ENCODE assay signal across 8 mouse cellular contexts in genomic region chr17:56021161-56021910, GRCm38 (mm10). TPM values are rescaled to one million over a fixed set of nuclear protein-coding genes. Genes with fewer than 3 reads are reported as not detected.
DNase-seq lines count a peak whose midpoint lies in the region; ATAC-seq lines count a peak whose summit lies in the region.

No protein-coding gene starts in this region.

- no peaks in the 10 kb centered on the region for H3K9me3 ChIP-seq in hindbrain, embryonic 14.5 days (ENCODE audit: control insufficient read depth, low read length)
- no peaks in the 10 kb centered on the region for H3K9me3 ChIP-seq in midbrain, embryonic 16.5 days (replicated peaks; ENCODE audit: control insufficient read depth, low read length, poor library complexity, severe bottlenecking)

- DNase-seq in frontal cortex, postnatal 25 days (ENCODE audit: low spot score in 2 of 2): no peak
- peak; percentile 72 for DNase-seq in CD4-positive, CD25-positive, alpha-beta regulatory T cell, adult 2 months (ENCODE audit: low read depth, low spot score)
- no peak for DNase-seq in hindbrain, embryonic 14.5 days (ENCODE audit: low spot score)
- no peak for DNase-seq in ovary, postnatal 10 days (ENCODE audit: low spot score)
- DNase-seq in adrenal gland, postnatal 4 days (ENCODE audit: low spot score in 2 of 2): no peak
- DNase-seq in heart, postnatal 36 days: no peak

- 88% methylated on average over 4 of the region's 4 CpGs for WGBS in hindbrain, embryonic 14.5 days
- 84% methylated on average over 4 of the region's 4 CpGs for WGBS in midbrain, embryonic 16.5 days

- H3K27ac ChIP-seq in hindbrain, embryonic 14.5 days: peak overlapping the region; percentile 34; the same call in 1 of the 2 replicates
- H3K27ac ChIP-seq in midbrain, embryonic 16.5 days (ENCODE audit: low read length): peak overlapping the region; percentile 40; the same call in 1 of the 2 replicates

- ATAC-seq in frontal cortex, adult (ENCODE audit: low TSS enrichment): peak; percentile 56
- no peak for ATAC-seq in hindbrain, embryonic 14.5 days (ENCODE audit: low FRiP score)
- no peak for ATAC-seq in midbrain, embryonic 16.5 days

- H3K36me3 ChIP-seq in hindbrain, embryonic 14.5 days (replicated peaks; ENCODE audit: control insufficient read depth, insufficient read depth): peaks cover 39% of the 10 kb centered on the region
- peaks cover 26% of the 10 kb centered on the region for H3K36me3 ChIP-seq in midbrain, embryonic 16.5 days (ENCODE audit: control insufficient read depth, insufficient read depth, low read length)

- no peak overlapping the region for H3K4me3 ChIP-seq in hindbrain, embryonic 14.5 days (replicated peaks; ENCODE audit: low read length)
- H3K4me3 ChIP-seq in midbrain, embryonic 16.5 days (ENCODE audit: low read depth, low read length): no peak overlapping the region

- H3K27me3 ChIP-seq in hindbrain, embryonic 14.5 days (ENCODE audit: control insufficient read depth, insufficient read depth, low read length): no peaks in the 10 kb centered on the region
- H3K27me3 ChIP-seq in midbrain, embryonic 16.5 days (ENCODE audit: control insufficient read depth, insufficient read depth, low read depth, low read length): no peaks in the 10 kb centered on the region

- H3K4me1 ChIP-seq in hindbrain, embryonic 14.5 days (replicated peaks; ENCODE audit: control insufficient read depth, insufficient read depth, low read length): peaks cover 14% of the 10 kb centered on the region; the same call in 1 of the 2 replicates
- H3K4me1 ChIP-seq in midbrain, embryonic 16.5 days (ENCODE audit: control insufficient read depth, insufficient read depth, low read length): no peaks in the 10 kb centered on the region

- 0 out of 2 replicates have a peak overlapping the region, but pooled peaks have one; percentile 12 for H3K9ac ChIP-seq in hindbrain, embryonic 14.5 days
- H3K9ac ChIP-seq in midbrain, embryonic 16.5 days (ENCODE audit: low read depth, low read length): no peak overlapping the region

- H3K4me2 ChIP-seq in hindbrain, embryonic 14.5 days (replicated peaks): no peak overlapping the region
- H3K4me2 ChIP-seq in midbrain, embryonic 16.5 days (ENCODE audit: low read length): no peak overlapping the region

- intact Hi-C loops in heart, postnatal 36 days (cut with DNase I): no loop called here

RNA-seq across cellular contexts. Expression of gene Sh3gl1, which starts 15.1 kb away (rescaled TPM):
- 91.1 and 94.1 TPM in 2 replicates for polyA plus RNA-seq in hindbrain, embryonic 14.5 days (2014; fragmentation: Nextera tagmentation; extraction: Ambion mirVana)
- polyA plus RNA-seq in midbrain, embryonic 16.5 days (2015; fragmentation: Nextera tagmentation; extraction: Ambion mirVana): 102 and 108 TPM in 2 replicates
- 10 to 100 TPM; 66.3 to 67.4 TPM for total RNA-seq in adrenal gland, postnatal 4 days (2021)
- total RNA-seq in heart, postnatal 36 days (2021): 10 to 100 TPM; 15.4 to 17.3 TPM

RNA-seq across cellular contexts. Expression of gene Mpnd, which starts 15.8 kb away (rescaled TPM):
- polyA plus RNA-seq in hindbrain, embryonic 14.5 days (2014; fragmentation: Nextera tagmentation; extraction: Ambion mirVana): 146 and 151 TPM in 2 replicates
- 115 and 117 TPM in 2 replicates for polyA plus RNA-seq in midbrain, embryonic 16.5 days (2015; fragmentation: Nextera tagmentation; extraction: Ambion mirVana)
- total RNA-seq in adrenal gland, postnatal 4 days (2021): 10 to 100 TPM; 91.6 to 91.9 TPM
- 10 to 100 TPM; 58.6 to 64.1 TPM for total RNA-seq in heart, postnatal 36 days (2021)

RNA-seq across cellular contexts. Expression of gene Stap2, which starts 16.0 kb away (rescaled TPM):
- polyA plus RNA-seq in hindbrain, embryonic 14.5 days (2014; fragmentation: Nextera tagmentation; extraction: Ambion mirVana): 5.6 and 6.0 TPM in 2 replicates
- 6.4 and 7.6 TPM in 2 replicates for polyA plus RNA-seq in midbrain, embryonic 16.5 days (2015; fragmentation: Nextera tagmentation; extraction: Ambion mirVana)
- total RNA-seq in adrenal gland, postnatal 4 days (2021): 1 to 10 TPM; 9.3 to 9.4 TPM
- total RNA-seq in heart, postnatal 36 days (2021): 10 to 100 TPM; 15.5 to 16.4 TPM

RNA-seq across cellular contexts. Expression of gene Chaf1a, which starts 18.9 kb away (rescaled TPM):
- polyA plus RNA-seq in hindbrain, embryonic 14.5 days (2014; fragmentation: Nextera tagmentation; extraction: Ambion mirVana): 3.1 and 3.6 TPM in 2 replicates
- polyA plus RNA-seq in midbrain, embryonic 16.5 days (2015; fragmentation: Nextera tagmentation; extraction: Ambion mirVana): 3.6 and 5.0 TPM in 2 replicates
- total RNA-seq in adrenal gland, postnatal 4 days (2021): 10 to 100 TPM; 15.6 to 16.2 TPM
- total RNA-seq in heart, postnatal 36 days (2021): 1 to 10 TPM; 1.3 to 1.5 TPM

RNA-seq across cellular contexts. Expression of gene Fsd1, which starts 35.0 kb away (rescaled TPM):
- 167 and 175 TPM in 2 replicates for polyA plus RNA-seq in hindbrain, embryonic 14.5 days (2014; fragmentation: Nextera tagmentation; extraction: Ambion mirVana)
- 200 and 218 TPM in 2 replicates for polyA plus RNA-seq in midbrain, embryonic 16.5 days (2015; fragmentation: Nextera tagmentation; extraction: Ambion mirVana)
- 1 to 10 TPM; 4.1 to 9.2 TPM for total RNA-seq in adrenal gland, postnatal 4 days (2021)
- total RNA-seq in heart, postnatal 36 days (2021): not detected
